Mouse (Mus musculus) megakaryocyte, embryonic 14.5 days (primary cell): ENCODE measurements around the gene Actr3.
"Not testable (repeated sequence)": the region's sequence is repeated elsewhere in the genome, so short reads cannot be mapped to it uniquely, and the experiment has no call there.

Source experiments
- FLI1 ChIP-seq: IDR thresholded peaks from 2 replicates; pipeline ENCODE4 v1.6.1; 2012; ENCODE audit warnings: low read length, inconsistent platforms, mixed read lengths
- GATA1 ChIP-seq: IDR thresholded peaks from 3 replicates; pipeline ENCODE4 v1.6.1; 2012; ENCODE audit warnings: mixed read lengths, low read length, inconsistent platforms, borderline replicate concordance

DNA sequence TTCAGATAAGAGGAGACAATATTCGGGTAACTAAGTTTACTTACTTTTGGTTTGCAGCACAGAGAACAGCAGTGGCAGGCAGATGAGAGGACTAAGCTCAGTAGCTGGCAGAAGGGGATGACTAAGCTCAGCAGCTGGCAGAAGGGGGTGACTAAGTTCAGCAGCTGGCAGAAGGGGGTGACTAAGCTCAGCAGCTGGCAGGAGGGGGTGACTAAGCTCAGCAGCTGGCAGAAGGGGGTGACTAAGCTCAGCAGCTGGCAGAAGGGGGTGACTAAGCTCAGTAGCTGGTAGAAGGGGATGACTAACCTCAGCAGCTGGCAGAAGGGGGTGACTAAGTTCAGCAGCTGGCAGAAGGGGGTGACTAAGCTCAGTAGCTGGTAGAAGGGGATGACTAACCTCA lies 45.9 kb downstream of the Actr3 start:
- not testable (repeated sequence) for TF ChIP-seq GATA1, FLI1
